Mouse (Mus musculus): ENCODE measurements at regions not wholly inside any gene's neighbourhood (a gene's known extent, or its start where the extent isn't known, plus 50 kb on each side); places are given as distances from the start of the nearest gene placed in this dataset.
"Not testable (repeated sequence)": the region's sequence is repeated elsewhere in the genome, so short reads cannot be mapped to it uniquely, and the experiment has no call there.

GRCm38 (mm10) chr13:7967886-7968285 lies 234.8 kb upstream of the Adarb2 start:
- DNase-seq (ENCODE audit: low spot score in 2 of 2) = no peak

- DNase-seq (ENCODE audit: low spot score in 2 of 2) = peak; percentile 31 to 40
Observed at GRCm38 (mm10) chr13:7994198-7994597, 208.5 kb upstream of the Adarb2 start.

DNA sequence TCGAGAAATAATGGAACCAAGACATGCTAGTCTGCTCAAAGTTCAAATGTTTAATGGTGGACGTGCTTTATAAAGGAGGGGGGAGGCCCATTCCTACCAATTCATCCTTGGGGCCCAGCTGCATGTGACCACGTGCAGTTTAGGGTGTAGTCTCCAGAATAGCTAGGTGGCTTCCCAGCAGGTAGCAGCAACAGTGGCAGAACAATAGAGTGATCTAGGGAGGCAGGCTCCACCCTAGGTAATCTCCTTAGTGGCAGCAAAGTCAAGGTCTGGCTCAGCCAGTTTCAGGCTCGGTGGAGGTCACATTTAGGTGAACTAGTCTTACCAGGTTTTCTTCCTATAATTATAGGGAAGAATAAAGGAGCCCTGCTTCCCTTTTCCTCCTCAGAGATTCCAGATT lies 172.6 kb upstream of the Adarb2 start:
- DNase-seq (ENCODE audit: low spot score in 2 of 2) = not testable (repeated sequence)

DNA sequence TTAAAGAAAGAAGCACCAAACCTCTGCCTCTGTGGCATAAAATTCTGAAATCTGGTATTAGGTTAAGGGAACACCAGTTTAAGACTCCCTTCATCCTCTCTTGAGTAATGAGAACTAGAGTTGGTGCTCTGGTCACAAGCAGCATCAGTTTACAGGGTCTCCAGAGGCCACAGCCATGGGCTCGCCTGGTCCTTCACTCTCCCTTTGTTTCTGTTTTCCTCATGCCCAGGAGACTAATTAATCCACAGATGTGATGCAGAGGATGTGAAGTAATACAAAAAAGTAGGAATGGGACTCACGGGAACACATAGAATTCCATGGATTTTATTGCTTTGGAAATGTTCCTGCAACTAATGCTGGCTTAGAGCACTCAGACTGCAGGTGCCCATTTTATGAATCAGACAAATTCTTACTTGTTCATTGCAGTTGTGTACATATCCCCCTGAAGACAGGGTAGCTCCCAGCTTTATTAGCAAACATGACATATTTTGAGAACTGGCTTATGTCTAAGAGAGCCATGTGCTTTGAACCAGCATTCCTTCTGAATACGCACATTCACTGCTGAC lies 151.7 kb upstream of the Adarb2 start:
- no peak for DNase-seq (ENCODE audit: low spot score in 2 of 2)

- peak; percentile 13 to 37 for DNase-seq (ENCODE audit: low spot score in 2 of 2)
Observed at GRCm38 (mm10) chr13:8056122-8056818, 146.4 kb upstream of the Adarb2 start.

DNA sequence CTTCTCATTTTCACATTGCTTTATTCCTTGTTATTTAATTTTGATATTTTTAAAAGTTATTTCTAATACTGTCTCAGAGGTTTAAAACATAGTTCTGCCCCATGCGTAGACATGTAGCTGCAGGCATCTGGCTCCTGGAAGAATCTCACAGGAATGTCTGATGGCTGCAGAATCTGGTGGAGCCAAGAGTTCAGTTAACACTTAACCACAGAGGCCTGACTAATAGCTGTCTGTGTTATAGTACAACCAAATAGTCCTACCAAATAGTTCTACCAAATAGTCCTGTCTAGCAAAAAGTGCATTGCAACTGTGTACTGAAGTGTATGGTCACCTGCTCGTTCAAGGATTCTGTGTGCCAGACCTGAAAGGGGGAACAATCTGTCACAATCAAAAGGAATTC lies 115.5 kb upstream of the Adarb2 start:
- DNase-seq (ENCODE audit: low spot score in 2 of 2) = no peak

GRCm38 (mm10) chr13:8089519-8089918 lies 113.1 kb upstream of the Adarb2 start:
- DNase-seq (ENCODE audit: low spot score in 2 of 2) = no peak

DNA sequence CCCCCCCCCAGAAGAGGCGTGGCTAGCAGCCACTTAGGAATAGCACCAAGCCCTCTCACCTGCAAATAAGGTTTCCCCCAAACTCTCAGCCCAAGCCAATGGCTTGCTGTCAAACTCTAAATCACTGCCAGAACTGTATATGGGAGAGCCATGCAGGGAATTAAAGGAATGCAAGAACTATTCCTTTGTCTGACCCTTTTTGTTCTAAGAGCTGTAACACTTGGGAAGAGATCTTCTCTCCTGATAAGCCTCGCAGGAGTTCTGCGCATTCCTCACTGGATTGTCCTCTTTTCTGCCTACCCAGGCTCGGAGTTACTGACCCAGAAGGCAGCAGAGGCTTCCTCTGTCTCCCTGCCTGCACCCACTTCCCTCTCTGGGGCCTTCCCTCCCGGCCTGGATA lies 94.0 kb upstream of the Adarb2 start:
- no peak for DNase-seq (ENCODE audit: low spot score in 2 of 2)

DNA sequence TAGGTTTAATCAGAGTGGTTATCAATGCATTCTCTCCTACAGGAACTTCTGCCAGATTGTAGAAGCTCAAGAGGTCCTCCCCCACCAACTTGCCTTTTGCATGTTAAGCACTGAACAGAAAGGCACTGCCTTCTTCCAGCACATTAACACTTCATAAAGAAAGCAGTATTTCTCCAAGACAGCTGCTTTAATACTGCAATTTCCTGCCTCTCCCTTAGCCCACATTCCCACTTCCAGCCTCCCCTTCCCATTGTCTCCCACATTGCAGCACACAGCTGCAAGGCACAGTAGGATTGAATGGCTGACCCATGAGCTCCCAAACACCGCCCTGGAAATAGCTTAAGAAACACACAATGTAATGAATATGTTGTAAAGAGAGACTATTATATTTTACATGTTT lies 89.7 kb upstream of the Adarb2 start:
- DNase-seq (ENCODE audit: low spot score in 2 of 2) = no peak

GRCm38 (mm10) chr13:8119013-8119412 lies 83.7 kb upstream of the Adarb2 start:
- DNase-seq (ENCODE audit: low spot score in 2 of 2) = no peak

DNA sequence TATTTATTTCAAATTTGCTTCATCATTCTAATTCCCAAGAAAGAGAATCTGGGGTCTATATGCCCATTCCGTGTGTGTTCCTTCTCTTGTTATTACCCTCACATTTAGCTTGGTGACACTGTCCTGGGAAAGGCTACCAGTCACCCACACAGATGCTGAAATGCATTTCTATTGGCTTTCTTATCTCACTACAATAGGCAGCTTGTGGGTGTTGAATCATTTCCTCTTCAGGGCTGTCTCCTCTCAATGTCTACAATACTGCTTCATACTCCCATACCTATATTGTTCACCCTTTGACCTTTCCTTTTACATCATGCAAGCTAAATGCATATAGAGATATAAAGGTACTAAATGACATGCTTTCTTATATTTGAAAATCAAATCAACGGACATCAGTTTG lies 82.7 kb upstream of the Adarb2 start:
- no peak for DNase-seq (ENCODE audit: low spot score in 2 of 2)

DNA sequence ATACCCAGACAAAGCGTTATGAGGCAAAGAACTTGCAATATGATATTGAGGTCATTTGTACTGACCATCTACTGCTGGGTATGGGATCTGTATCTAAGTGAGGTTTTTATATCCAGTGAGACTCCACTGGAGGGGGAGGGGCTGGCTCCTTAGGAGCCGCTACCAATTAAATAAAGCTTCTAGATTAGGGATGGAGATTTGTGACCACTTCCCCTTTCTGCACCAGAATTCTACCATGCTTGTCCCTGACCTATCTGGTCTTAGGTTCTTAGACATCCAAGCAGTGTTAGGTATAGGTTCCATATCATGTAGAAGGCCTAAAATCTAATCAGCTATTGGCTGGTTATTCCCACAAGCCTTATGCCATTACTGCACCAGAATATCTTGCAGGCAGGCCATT lies 67.9 kb upstream of the Adarb2 start:
- DNase-seq (ENCODE audit: low spot score in 2 of 2) = no peak

GRCm38 (mm10) chr13:8139396-8139795 lies 63.3 kb upstream of the Adarb2 start:
- DNase-seq (ENCODE audit: low spot score in 2 of 2) = no peak

DNA sequence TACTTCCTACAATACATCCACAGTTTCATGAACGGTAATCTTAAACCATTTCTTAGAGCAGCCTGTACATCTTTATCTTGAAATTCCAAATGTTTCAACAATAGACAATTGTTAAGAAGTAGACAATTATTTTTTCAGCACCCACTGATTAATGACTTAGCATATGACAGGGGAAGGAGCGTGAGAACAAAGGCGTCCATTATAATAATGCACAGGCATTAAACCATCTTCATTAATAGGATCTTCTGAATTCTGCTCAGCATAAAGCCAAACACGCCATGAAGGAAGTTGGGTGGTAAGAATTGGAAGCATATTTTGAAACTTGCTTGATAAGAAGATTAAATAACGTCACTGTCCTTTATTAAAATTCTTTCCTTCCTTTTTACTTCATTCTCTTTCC lies 50.5 kb upstream of the Adarb2 start:
- no peak for DNase-seq (ENCODE audit: low spot score in 2 of 2)
